Mouse (Mus musculus): ENCODE data around the gene Ucn2.

GRCm38 (mm10) chr9:108992085-108992469 lies 6.3 kb downstream of the Ucn2 start:
- TF ChIP-seq POLR2A (IDR thresholded peaks at IDR 0.05; ENCODE audit: control insufficient read depth, low read depth, low read length) (no peak), CTCF (IDR thresholded peaks at IDR 0.05; ENCODE audit: control insufficient read depth, insufficient read depth, insufficient replicate concordance, low read depth, low read length) (no peak)

Data from testis, adult 2 months (tissue).